In genomic region chr5:139337826-139338370, GRCm38 (mm10) we compare ENCODE assay signal across 17 mouse cellular contexts. TPM values are rescaled to one million over a fixed set of nuclear protein-coding genes. Genes with fewer than 3 reads are reported as not detected.
A peak's percentile ranks its signal among the peaks of the same experiment; 100 is the strongest.
DNase-seq lines count a peak whose midpoint lies in the region; ATAC-seq and TF ChIP-seq lines count a peak whose summit lies in the region.
"Had no signal": no experiment of that assay in that cellular context is flagged by ENCODE, and none has a peak within 500 bp of the region (broad histone marks: within the 10 kb centered on the region; RNA-seq: fewer than 3 reads in every experiment).

No protein-coding gene starts in this region.

- no peak overlapping the region for H3K4me2 ChIP-seq in hindbrain, postnatal 0 days (ENCODE audit: low read depth, low read length)
- no peak overlapping the region for H3K4me2 ChIP-seq in intestine, postnatal 0 days (replicated peaks; ENCODE audit: low read depth)
- no peak overlapping the region for H3K4me2 ChIP-seq in midbrain, postnatal 0 days (ENCODE audit: low read depth, low read length, poor library complexity, severe bottlenecking)
- H3K4me2 ChIP-seq: limb, embryonic 13.5 days; lung, embryonic 15.5 days; neural tube, embryonic 13.5 days had no signal

- peak; percentile 67; the same call in 1 of the 2 replicates for ATAC-seq in hindbrain, postnatal 0 days
- no peak for ATAC-seq in intestine, postnatal 0 days
- ATAC-seq in midbrain, postnatal 0 days (ENCODE audit: low FRiP score) = no peak

- no peak overlapping the region for H3K4me3 ChIP-seq in hindbrain, postnatal 0 days (ENCODE audit: low read length)
- no peak overlapping the region for H3K4me3 ChIP-seq in hindbrain, embryonic 10.5 days
- no peak overlapping the region for H3K4me3 ChIP-seq in brown adipose tissue, adult 24 weeks (ENCODE audit: insufficient read depth, low read depth, low read length)
- no peak overlapping the region for H3K4me3 ChIP-seq in intestine, postnatal 0 days (ENCODE audit: low read depth, low read length)
- no peak overlapping the region for H3K4me3 ChIP-seq in midbrain, postnatal 0 days (ENCODE audit: low read depth, low read length)
- H3K4me3 ChIP-seq: limb, embryonic 13.5 days; lung, embryonic 15.5 days; midbrain, embryonic 10.5 days; neural tube, embryonic 13.5 days had no signal

- DNase-seq in hindbrain, postnatal 0 days (ENCODE audit: low spot score) = peak; percentile 15
- DNase-seq in hindbrain, embryonic 10.5 days (ENCODE audit: low spot score) = no peak
- DNase-seq in cerebellum, postnatal 36 days = peak; percentile 88 to 90
- no peak for DNase-seq in midbrain, postnatal 0 days (ENCODE audit: low spot score)
- DNase-seq in adrenal gland, adult 8-10 months = no peak
- DNase-seq: layer of hippocampus, postnatal 36 days; retina, postnatal 1 day; thymus, postnatal 14 days had no signal

- H3K36me3 ChIP-seq in hindbrain, postnatal 0 days (ENCODE audit: insufficient read depth, low read length) = peaks cover 51% of the 10 kb centered on the region
- peaks cover 84% of the 10 kb centered on the region for H3K36me3 ChIP-seq in hindbrain, embryonic 10.5 days
- peaks cover 67% of the 10 kb centered on the region for H3K36me3 ChIP-seq in intestine, postnatal 0 days (ENCODE audit: control insufficient read depth, insufficient read depth)
- H3K36me3 ChIP-seq in midbrain, postnatal 0 days (ENCODE audit: insufficient read depth, low read length) = peaks cover 67% of the 10 kb centered on the region

- H3K27ac ChIP-seq in hindbrain, postnatal 0 days = no peak overlapping the region
- H3K27ac ChIP-seq in hindbrain, embryonic 10.5 days = no peak overlapping the region
- H3K27ac ChIP-seq in brown adipose tissue, adult 24 weeks (replicated peaks; ENCODE audit: low read depth, low read length) = peak overlapping the region; percentile 53
- peak overlapping the region; percentile 73 for H3K27ac ChIP-seq in intestine, postnatal 0 days (ENCODE audit: low read depth, low read length)
- H3K27ac ChIP-seq in midbrain, postnatal 0 days (ENCODE audit: low read depth, low read length) = no peak overlapping the region
- H3K27ac ChIP-seq: limb, embryonic 13.5 days; lung, embryonic 15.5 days; midbrain, embryonic 10.5 days; neural tube, embryonic 13.5 days had no signal

- H3K27me3 ChIP-seq in hindbrain, postnatal 0 days (ENCODE audit: insufficient read depth, low read length) = no peaks in the 10 kb centered on the region
- H3K27me3 ChIP-seq in hindbrain, embryonic 10.5 days (ENCODE audit: insufficient read depth, poor library complexity, severe bottlenecking) = no peaks in the 10 kb centered on the region
- H3K27me3 ChIP-seq in intestine, postnatal 0 days (replicated peaks; ENCODE audit: control insufficient read depth, insufficient read depth, low read length) = no peaks in the 10 kb centered on the region
- no peaks in the 10 kb centered on the region for H3K27me3 ChIP-seq in midbrain, postnatal 0 days (ENCODE audit: insufficient read depth, low read length)
- H3K27me3 ChIP-seq: limb, embryonic 13.5 days; lung, embryonic 15.5 days; neural tube, embryonic 13.5 days had no signal

- WGBS in hindbrain, postnatal 0 days = 62% methylated on average over 13 of the region's 13 CpGs
- WGBS in hindbrain, embryonic 10.5 days = 73% methylated on average over 13 of the region's 13 CpGs
- WGBS in intestine, postnatal 0 days = 67% methylated on average over 13 of the region's 13 CpGs
- 82% methylated on average over 13 of the region's 13 CpGs for WGBS in midbrain, postnatal 0 days

- H3K9me3 ChIP-seq in hindbrain, postnatal 0 days (ENCODE audit: low read length) = no peaks in the 10 kb centered on the region
- no peaks in the 10 kb centered on the region for H3K9me3 ChIP-seq in hindbrain, embryonic 10.5 days
- H3K9me3 ChIP-seq in intestine, postnatal 0 days (ENCODE audit: control insufficient read depth) = no peaks in the 10 kb centered on the region
- no peaks in the 10 kb centered on the region for H3K9me3 ChIP-seq in midbrain, postnatal 0 days (ENCODE audit: low read length)
- H3K9me3 ChIP-seq: limb, embryonic 13.5 days; lung, embryonic 15.5 days; midbrain, embryonic 10.5 days; neural tube, embryonic 13.5 days had no signal

- no peaks in the 10 kb centered on the region for H3K4me1 ChIP-seq in hindbrain, postnatal 0 days (ENCODE audit: insufficient read depth, low read length)
- peaks cover 8% of the 10 kb centered on the region; the same call in 1 of the 2 replicates for H3K4me1 ChIP-seq in hindbrain, embryonic 10.5 days (replicated peaks)
- peaks cover 11% of the 10 kb centered on the region; the same call in 1 of the 2 replicates for H3K4me1 ChIP-seq in brown adipose tissue, adult 24 weeks (ENCODE audit: control insufficient read depth, insufficient read depth, insufficient read length, low read length)
- peaks cover 3% of the 10 kb centered on the region for H3K4me1 ChIP-seq in intestine, postnatal 0 days (replicated peaks; ENCODE audit: control insufficient read depth, insufficient read depth, low read length)
- no peaks in the 10 kb centered on the region for H3K4me1 ChIP-seq in midbrain, postnatal 0 days (ENCODE audit: insufficient read depth, low read length)
- H3K4me1 ChIP-seq: lung, embryonic 15.5 days; midbrain, embryonic 10.5 days had no signal

- TF ChIP-seq CTCF in hindbrain, postnatal 0 days (IDR thresholded peaks at IDR 0.05; ENCODE audit: low read depth) = no peak
- TF ChIP-seq CTCF in intestine, postnatal 0 days (IDR thresholded peaks at IDR 0.05; ENCODE audit: low read depth) = no peak
- no peak for TF ChIP-seq CTCF in midbrain, postnatal 0 days (IDR thresholded peaks at IDR 0.05)

- H3K9ac ChIP-seq in hindbrain, postnatal 0 days (replicated peaks; ENCODE audit: low read length) = no peak overlapping the region
- H3K9ac ChIP-seq in intestine, postnatal 0 days (ENCODE audit: low read depth, low read length) = no peak overlapping the region
- no peak overlapping the region for H3K9ac ChIP-seq in midbrain, postnatal 0 days (replicated peaks; ENCODE audit: low read length, poor library complexity, severe bottlenecking)
- H3K9ac ChIP-seq: limb, embryonic 13.5 days; lung, embryonic 15.5 days; neural tube, embryonic 13.5 days had no signal

RNA-seq across cellular contexts. Expression of gene Adap1, which starts 12.5 kb away (rescaled TPM):
- total RNA-seq in hindbrain, postnatal 0 days (2014; rRNA removed) = 241 and 242 TPM in 2 replicates
- 123 and 128 TPM in 2 replicates for polyA plus RNA-seq in hindbrain, postnatal 0 days (2015; fragmentation: Nextera tagmentation; extraction: Ambion mirVana)
- polyA plus RNA-seq in hindbrain, embryonic 10.5 days (2016; fragmentation: Nextera tagmentation; extraction: Ambion mirVana) = 0.65 and 1.5 TPM in 2 replicates
- polyA plus RNA-seq in brown adipose tissue, adult 24 weeks (2012; ENCODE audit: insufficient read depth, insufficient read length, missing spikeins) = 14.9 and 20.4 TPM in 2 replicates
- polyA plus RNA-seq in intestine, postnatal 0 days (2015; fragmentation: Nextera tagmentation; extraction: Ambion mirVana) = 33.4 and 33.8 TPM in 2 replicates
- total RNA-seq in midbrain, postnatal 0 days (2014; rRNA removed) = 234 and 253 TPM in 2 replicates
- 141 and 152 TPM in 2 replicates for polyA plus RNA-seq in midbrain, postnatal 0 days (2015; fragmentation: Nextera tagmentation; extraction: Ambion mirVana)
- total RNA-seq in adrenal gland, adult 8-10 months (2022) = 1 to 10 TPM; 2.5 to 7.0 (median 3.9) TPM

RNA-seq across cellular contexts. Expression of gene Cox19, which starts 13.3 kb away (rescaled TPM):
- 93.7 and 106 TPM in 2 replicates for total RNA-seq in hindbrain, postnatal 0 days (2014; rRNA removed)
- polyA plus RNA-seq in hindbrain, postnatal 0 days (2015; fragmentation: Nextera tagmentation; extraction: Ambion mirVana) = 86.3 and 91.0 TPM in 2 replicates
- 116 and 147 TPM in 2 replicates for polyA plus RNA-seq in hindbrain, embryonic 10.5 days (2016; fragmentation: Nextera tagmentation; extraction: Ambion mirVana)
- 250 and 278 TPM in 2 replicates for polyA plus RNA-seq in brown adipose tissue, adult 24 weeks (2012; ENCODE audit: insufficient read depth, insufficient read length, missing spikeins)
- polyA plus RNA-seq in intestine, postnatal 0 days (2015; fragmentation: Nextera tagmentation; extraction: Ambion mirVana) = 181 and 184 TPM in 2 replicates
- total RNA-seq in midbrain, postnatal 0 days (2014; rRNA removed) = 95.5 and 98.5 TPM in 2 replicates
- polyA plus RNA-seq in midbrain, postnatal 0 days (2015; fragmentation: Nextera tagmentation; extraction: Ambion mirVana) = 79.4 and 90.0 TPM in 2 replicates
- 10 to 100 TPM; 59.6 to 79.9 (median 66.5) TPM for total RNA-seq in adrenal gland, adult 8-10 months (2022)

RNA-seq across cellular contexts. Expression of gene Cyp2w1, which starts 14.5 kb away (rescaled TPM):
- total RNA-seq in hindbrain, postnatal 0 days (2014; rRNA removed) = not detected in 2 replicates
- polyA plus RNA-seq in hindbrain, postnatal 0 days (2015; fragmentation: Nextera tagmentation; extraction: Ambion mirVana) = not detected in 2 replicates
- polyA plus RNA-seq in hindbrain, embryonic 10.5 days (2016; fragmentation: Nextera tagmentation; extraction: Ambion mirVana) = not detected in 2 replicates
- polyA plus RNA-seq in brown adipose tissue, adult 24 weeks (2012; ENCODE audit: insufficient read depth, insufficient read length, missing spikeins) = not detected in 2 replicates
- 15.8 and 18.1 TPM in 2 replicates for polyA plus RNA-seq in intestine, postnatal 0 days (2015; fragmentation: Nextera tagmentation; extraction: Ambion mirVana)
- not detected in 2 replicates for total RNA-seq in midbrain, postnatal 0 days (2014; rRNA removed)
- polyA plus RNA-seq in midbrain, postnatal 0 days (2015; fragmentation: Nextera tagmentation; extraction: Ambion mirVana) = not detected in 2 replicates
- not detected for total RNA-seq in adrenal gland, adult 8-10 months (2022)
- total RNA-seq: adrenal gland, adult 18-20 months; common myeloid progenitor, adult 5-6 weeks; granulocyte monocyte progenitor cell, adult 5-6 weeks; layer of hippocampus, postnatal 36 days had no signal
- polyA plus RNA-seq: lung, embryonic 15.5 days; midbrain, embryonic 10.5 days; neural tube, embryonic 13.5 days had no signal

RNA-seq across cellular contexts. Expression of gene Gpr146, which starts 39.6 kb away (rescaled TPM):
- total RNA-seq in hindbrain, postnatal 0 days (2014; rRNA removed) = 8.1 and 10.1 TPM in 2 replicates
- polyA plus RNA-seq in hindbrain, postnatal 0 days (2015; fragmentation: Nextera tagmentation; extraction: Ambion mirVana) = 3.7 and 4.4 TPM in 2 replicates
- polyA plus RNA-seq in hindbrain, embryonic 10.5 days (2016; fragmentation: Nextera tagmentation; extraction: Ambion mirVana) = 2.0 and 2.8 TPM in 2 replicates
- 18.1 and 19.7 TPM in 2 replicates for polyA plus RNA-seq in brown adipose tissue, adult 24 weeks (2012; ENCODE audit: insufficient read depth, insufficient read length, missing spikeins)
- polyA plus RNA-seq in intestine, postnatal 0 days (2015; fragmentation: Nextera tagmentation; extraction: Ambion mirVana) = 2.5 and 2.6 TPM in 2 replicates
- total RNA-seq in midbrain, postnatal 0 days (2014; rRNA removed) = 4.1 and 5.6 TPM in 2 replicates
- polyA plus RNA-seq in midbrain, postnatal 0 days (2015; fragmentation: Nextera tagmentation; extraction: Ambion mirVana) = 3.0 and 3.9 TPM in 2 replicates
- total RNA-seq in adrenal gland, adult 8-10 months (2022) = 10 to 100 TPM; 13.6 to 25.0 (median 18.1) TPM

Comparison
In these comparisons a context has a peak if more than half of its experiments do, and no peak if none do; other contexts are left out.
1. DNase-seq: peak in hindbrain, postnatal 0 days (single experiment) and cerebellum, postnatal 36 days (2 of 2); none in hindbrain, embryonic 10.5 days (single experiment), midbrain, postnatal 0 days (single experiment) and adrenal gland, adult 8-10 months (single experiment).
2. H3K27ac ChIP-seq: peak in brown adipose tissue, adult 24 weeks (single experiment) and intestine, postnatal 0 days (single experiment); none in hindbrain, postnatal 0 days (single experiment), hindbrain, embryonic 10.5 days (single experiment) and midbrain, postnatal 0 days (single experiment).
3. RNA of gene Cyp2w1, which starts 14.5 kb away (polyA plus RNA-seq): 15.8 to 18.1 TPM in intestine, postnatal 0 days; not detected in midbrain, postnatal 0 days, not detected in hindbrain, postnatal 0 days, not detected in hindbrain, embryonic 10.5 days and not detected in brown adipose tissue, adult 24 weeks; every median in the first group is over 10 times any median in the second.